Mouse (Mus musculus): ENCODE data around the gene Cmtm5.

DNA sequence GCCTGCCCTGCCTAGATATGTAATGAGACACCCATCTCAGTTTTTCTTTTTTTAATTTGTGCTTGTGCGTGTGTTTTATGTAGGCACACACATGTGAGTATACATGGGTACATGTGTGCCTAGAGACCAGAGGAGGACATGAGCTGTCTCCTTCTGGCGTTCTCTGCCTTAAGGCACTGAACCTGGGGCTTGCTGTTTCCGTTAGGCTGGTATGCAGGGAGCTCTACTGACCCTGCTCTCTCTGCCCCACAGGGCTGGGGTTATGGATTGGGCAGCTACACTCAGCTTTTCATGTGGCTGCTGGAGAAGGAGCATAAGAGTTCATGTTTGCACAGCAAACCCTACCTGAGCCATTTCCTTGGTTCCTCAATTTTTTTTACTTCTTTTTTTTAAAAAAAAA lies 18.4 kb downstream of the Cmtm5 start:
- TF ChIP-seq CTCF (IDR thresholded peaks at IDR 0.05; ENCODE audit: low read depth, low read length) (no peak), TAL1 (conservative IDR thresholded peaks at IDR 0.05; ENCODE audit: low read depth, low read length) (no peak), POLR2AphosphoS5 (IDR thresholded peaks at IDR 0.05; ENCODE audit: insufficient replicate concordance, low read depth, low read length) (no peak), GATA1 (IDR thresholded peaks at IDR 0.05; ENCODE audit: borderline replicate concordance, low read length) (no peak), GATA2 (IDR thresholded peaks at IDR 0.05; ENCODE audit: borderline replicate concordance, low read depth, low read length) (no peak)
